Mouse (Mus musculus) cerebellum, postnatal 10 days (tissue): ENCODE results near the gene Rnf207.
A peak's percentile ranks its signal among the peaks of the same experiment; 100 is the strongest.

ENCODE experiments used
- DNase-seq, 2 experiments: peaks; one replicate each; pipeline ENCODE4 v3.0.0; 2021; ENCODE audit warnings: mixed read lengths in 2 of 2

Rnf207 gene

DNA sequence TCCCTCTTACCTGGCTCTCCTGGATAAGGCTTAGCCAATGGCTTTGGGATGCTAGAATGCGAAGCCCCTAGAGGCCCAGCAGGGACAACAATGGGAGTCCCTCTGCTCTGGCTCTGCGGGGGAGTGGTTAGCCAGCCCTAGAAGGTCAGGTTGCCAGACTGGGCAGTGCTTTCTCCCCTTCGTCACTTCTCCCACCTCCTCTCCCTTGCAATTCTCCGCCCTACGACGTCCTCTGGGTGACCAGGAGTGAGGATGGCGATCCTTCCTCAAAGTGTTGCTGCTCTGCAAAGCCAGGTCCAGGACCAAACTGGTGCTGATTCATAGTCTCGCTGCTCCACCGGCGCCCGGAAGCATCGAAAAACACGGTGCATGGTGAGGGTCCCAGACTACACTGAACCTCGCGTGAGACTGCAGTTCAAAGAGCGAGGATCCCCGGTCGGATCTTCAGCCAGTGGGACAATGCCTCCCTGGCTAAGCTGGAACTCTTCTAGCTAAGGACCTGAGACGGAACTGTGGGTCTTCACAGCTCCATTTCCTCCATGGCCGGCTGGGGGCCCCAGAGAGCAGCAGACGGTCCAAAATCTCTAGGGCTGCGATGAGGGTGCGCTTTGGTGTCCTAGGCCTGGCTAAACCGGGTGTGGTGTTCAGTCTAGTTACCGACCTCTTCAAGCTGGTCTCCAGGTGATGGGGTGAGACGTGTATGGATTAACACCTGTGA is at the start of gene Rnf207:
Gene Rnf207, minus strand, starts transcription at position 477 of the 718 bp plus-strand sequence.
- DNase-seq, result peak; percentile 71 to 75

DNA sequence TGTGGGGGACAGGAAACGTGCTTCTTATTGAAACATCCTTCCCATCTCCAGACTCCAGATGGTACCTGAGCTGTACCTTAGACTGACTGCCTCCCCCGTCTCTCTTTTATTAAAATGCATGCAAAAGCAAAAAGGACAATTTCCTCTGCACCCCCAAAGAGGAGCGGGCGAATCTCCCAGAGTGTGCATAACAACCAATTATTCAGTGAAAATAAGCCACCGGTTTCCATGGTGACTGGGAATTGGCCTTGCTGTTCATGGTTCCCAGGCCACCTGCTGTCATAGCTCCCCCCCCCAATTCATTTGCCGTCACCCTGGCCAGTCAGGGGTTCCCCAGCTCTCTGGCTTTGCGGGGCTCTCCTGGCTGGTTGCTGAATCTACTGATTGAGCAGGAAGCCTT is 46.4 kb upstream of the Rnf207 start:
- no peak for DNase-seq

DNA sequence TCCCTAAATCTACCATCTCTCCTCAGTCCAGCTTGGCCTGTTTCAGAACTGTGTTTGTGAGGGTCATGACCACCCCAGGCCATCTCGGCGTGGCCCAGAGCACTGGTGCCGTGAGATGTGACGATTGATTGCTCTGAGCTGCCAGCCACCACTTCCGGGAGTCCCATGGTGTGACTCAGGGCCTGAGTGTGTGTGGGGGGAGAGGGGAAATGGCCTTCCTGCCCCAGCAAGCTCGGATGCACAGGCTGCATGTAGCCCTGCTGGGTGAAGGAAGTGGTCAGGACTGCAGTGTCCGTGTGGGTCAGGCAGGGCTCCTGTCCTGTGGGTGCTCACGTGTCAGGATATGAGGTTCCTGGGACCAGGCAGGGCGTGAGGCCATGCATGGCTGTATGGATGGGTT is 43.4 kb upstream of the Rnf207 start:
- no peak for DNase-seq

DNA sequence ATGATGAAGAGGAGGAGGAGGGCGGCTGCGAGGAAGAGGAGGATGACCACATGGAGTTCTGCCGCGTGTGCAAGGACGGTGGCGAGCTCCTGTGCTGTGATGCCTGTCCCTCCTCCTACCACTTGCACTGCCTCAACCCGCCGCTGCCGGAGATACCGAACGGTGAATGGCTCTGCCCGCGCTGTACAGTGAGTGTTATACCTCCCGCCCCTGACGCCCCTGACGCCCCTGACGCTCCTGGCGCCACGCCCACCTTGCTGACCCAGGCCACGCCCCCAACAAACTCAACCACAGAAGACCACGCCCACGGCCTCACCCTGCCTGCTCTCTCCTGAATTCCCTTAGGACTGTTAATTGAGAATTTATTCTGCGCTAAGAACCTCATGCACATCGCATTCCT is 42.1 kb upstream of the Rnf207 start:
- DNase-seq, result peak; percentile 50 to 57

DNA sequence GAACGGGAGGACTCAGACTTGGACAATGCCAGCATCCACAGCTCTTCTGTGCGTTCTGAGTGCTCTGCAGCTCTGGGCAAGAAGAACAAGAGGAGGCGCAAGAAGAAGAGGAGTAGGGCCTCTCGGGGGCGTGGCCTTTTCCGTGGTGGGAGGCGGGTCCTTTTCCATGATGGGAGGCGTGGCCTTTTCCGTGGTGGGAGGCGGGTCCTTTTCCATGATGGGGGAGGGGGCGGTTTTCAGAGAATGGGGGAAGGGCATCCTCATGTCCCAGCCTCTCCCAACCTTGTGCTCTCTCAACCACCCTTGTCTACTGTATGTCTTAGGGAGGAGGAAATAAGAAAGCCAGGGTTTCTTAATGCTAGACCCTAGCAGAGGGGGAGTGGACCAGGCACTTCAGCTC is 40.9 kb upstream of the Rnf207 start:
- DNase-seq, result no peak

DNA sequence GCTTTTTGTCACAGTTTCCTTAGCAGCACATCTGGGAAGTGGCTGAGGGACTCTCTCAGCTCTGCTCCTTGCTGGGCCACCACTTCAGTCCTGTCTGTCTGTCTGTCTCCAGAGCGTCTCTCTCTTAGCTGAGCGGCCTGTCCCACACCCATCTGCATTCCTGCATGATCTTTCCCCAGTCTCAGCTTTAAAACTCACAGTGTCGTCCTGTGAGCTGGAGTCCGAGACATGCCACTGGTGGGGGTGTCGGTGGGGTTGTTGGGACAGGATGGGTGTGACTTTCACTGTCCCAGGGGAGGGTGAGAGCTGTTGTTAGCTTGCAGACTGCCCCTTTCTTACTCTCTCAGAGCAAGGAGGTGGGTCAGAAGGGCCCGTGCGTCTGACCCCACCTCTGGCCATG is 36.9 kb upstream of the Rnf207 start:
- DNase-seq, result no peak

DNA sequence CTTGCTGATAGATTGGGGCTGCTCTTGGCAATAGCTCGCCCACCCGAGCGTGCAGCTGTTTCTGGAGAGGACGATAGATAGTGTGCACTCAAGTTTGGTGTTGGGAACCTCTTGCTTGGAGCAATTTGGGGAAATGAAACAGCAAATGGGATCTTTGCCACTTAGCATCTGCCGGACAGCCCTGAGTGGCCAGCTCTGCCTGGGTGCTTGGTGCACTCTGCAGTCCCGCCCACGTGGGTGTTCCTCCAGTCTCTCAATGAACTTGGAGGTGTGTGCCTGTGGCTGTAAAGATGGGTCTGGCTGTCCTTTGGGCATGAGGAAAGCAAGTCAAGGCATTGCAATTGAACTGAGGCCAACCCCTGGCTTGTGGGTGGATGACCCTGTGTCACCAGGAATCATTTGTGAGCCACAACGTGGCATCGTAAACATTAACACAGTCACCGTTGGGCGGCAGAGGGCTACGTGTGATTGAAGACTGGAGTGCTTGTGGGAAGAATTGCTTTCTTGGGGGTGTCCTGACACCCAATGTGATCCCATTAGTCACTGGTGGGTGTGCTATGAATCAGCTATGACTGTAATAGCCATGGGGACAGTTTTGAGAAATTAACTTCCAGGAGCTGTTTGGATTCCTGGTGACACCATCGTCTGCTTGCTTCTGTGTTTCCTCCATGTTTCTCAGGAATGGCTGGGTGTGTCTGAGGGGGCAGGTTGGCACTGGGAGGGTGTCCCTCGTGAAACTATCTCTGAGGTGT is 35.3 kb upstream of the Rnf207 start:
- no peak for DNase-seq

DNA sequence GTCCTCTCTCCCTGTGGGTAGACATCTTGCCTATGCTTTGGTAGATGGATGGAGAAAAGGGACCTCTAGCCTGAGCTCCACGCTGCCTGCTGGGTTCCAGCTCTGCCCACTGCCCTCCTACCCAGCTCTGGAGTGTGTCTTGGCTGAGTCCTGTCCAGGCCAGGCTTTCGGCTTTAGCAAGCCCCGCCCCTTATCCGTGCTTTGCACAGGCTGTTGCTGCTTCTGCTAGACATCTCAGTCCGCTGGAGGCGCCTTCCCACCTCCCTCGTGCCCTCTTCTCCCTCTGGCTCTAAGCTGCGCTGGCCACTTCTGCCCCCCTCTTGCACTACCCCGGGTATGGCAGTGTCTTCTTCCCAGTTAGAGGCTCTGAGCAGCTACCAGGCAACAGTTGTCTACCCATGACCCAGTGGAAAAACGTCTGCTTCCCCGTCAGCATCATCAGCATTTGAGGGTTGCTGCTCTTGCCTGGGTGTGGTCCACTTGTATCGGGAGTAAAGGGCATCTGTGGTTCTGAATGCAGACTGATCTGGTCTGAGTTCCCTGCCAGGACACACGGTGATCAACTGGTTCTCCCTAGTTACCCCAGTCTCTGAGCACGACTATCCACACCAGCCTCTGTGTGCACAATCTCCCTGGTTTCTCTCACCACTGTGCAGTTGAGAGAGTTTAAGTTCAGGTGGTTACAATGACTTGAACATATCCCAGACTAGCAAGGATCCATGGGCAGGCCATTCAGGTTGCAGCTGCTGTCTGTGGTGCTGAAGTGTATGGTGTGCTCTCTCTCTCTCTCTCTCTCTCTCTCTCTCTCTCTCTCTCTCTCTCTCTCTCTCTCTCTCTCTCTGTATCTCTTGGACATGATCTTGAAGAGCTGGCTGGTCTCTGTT is 32.9 kb upstream of the Rnf207 start:
- DNase-seq, result peak; percentile 61

DNA sequence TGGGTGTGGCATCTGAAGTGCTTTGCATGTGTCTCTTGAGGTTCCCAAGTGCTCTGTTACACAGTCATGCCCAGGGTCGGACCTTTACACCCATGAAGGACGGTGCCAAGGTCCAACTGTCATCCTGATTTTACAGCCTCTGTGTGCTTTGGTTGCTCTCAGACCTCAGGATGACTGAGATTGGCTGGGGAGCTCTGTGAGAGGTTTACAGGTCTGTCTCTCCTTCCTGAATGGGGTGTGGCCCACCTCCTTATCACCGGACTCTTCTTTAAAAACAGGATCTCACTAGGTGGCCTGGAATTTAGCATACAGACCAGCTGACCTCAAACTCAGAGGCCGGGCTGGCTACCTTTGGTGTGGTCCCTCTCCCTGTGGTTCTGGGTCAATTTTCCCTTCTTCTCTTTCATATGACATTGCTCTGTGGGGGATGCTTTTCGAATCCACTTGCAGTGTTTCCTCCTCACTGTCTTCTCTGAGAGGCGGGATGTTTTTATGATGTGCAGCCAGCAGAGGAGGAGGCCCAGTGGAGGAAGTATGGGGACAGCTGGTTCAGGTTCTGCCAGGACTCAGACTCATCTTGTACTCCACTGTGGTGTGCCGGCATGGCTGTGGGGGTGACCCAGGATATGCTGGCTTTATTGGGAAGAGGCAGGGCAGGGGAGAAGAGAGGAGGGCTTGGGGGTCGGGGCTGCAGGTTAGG is 32.1 kb upstream of the Rnf207 start:
- no peak for DNase-seq

DNA sequence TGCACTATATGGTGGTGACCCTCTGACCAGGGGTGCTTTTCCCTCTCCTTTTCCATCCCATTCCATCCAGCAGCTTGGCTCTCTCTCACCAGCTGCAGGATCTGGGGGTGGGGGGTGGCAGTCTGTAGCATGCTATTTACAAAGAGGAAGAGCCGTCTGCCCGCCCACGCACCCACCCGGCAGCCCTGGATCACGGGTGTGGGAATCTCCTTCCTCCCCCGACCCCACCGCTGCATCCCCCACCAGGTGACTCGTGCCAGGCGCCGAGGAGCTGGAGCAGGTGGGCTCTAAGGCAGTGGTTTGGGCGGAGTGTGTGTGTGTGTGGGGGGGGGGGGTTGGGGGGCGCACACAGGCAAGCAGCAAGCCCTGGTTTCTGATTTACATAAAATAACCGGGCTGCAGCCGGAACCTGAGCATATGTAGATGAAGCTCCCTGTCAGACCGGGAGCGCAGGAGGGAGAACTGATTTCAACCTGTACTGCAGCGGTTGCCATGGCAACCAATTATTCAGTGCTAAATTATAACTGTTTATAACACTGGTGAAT is 31.1 kb upstream of the Rnf207 start:
- DNase-seq, result peak; percentile 57 to 59

DNA sequence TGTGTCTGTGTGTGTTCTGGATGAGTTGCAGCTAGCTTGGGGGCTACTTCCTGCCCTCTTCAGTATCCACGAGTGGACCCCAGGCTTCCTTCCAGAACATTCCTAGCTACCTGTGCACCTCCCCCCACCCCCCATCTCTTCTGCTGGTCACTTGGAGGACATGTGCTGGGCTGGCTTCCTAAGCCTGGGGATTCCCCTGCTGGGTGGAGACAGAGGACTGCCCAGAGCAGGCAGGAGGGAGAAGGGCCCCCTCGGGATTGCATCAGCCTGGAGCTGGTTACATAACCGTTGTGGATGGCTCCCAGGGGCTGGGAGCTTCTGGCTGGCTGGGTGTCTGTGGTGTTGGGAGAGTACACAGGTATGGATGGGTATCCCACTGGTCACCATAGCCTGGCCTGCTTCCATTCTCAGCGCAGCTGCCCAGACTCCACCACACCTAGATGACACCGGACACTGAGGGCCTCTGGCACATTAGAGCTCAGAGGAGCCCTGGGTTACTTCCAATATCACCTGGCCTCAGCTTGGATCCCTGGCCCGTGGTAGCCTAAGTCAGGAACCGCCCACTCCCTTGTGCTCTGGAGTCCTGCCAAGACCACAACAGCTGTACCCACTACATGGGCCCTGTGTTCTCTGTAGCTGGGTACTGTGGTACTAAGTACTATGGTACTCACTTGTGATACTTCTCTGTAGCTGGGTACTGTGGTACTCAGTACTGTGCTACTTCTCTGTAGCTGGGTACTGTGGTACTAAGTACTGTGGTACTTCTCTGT is 26.5 kb upstream of the Rnf207 start:
- DNase-seq, result peak in 1 of 2 experiments; percentile 30

DNA sequence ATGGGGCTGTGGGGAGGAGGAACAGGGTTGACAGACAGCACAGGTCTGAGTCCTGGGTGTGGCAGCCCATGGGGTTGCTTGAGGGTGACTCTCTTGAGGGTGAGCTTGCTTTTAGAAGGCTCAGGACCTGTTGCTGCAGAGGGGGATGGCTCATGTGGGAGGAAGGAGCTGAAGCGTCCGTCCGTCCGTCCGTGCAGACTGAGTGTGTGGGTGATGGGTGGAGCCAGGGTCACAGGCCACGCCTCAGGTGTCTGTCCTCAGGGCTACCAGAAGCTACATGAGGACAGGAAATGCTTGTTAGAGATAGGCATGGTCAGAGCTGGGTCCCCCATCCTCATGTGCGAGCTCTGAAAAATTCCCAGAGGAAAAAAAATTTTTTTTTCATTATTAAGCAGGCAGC is 25.9 kb upstream of the Rnf207 start:
- DNase-seq, result no peak

DNA sequence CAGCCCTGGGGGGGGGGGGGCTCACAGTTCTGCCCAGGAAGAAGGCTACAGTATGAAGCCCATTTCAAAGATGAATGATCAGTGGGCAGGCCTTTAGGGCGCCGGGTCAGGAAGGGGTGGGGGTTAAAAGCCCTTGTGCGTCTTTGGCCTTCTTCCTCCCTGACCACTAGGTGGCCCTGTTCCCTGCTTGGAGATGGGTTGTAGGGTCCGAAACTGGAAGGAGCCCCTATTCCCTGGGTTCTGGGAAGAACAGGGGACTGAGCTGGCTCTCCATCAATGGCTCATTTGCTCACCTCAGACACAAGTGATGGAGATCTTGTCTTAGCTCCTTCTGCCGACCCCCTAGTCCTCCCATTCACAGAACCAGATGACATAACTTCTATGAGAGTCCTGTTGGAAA is 24.5 kb upstream of the Rnf207 start:
- peak; percentile 79 to 82 for DNase-seq

DNA sequence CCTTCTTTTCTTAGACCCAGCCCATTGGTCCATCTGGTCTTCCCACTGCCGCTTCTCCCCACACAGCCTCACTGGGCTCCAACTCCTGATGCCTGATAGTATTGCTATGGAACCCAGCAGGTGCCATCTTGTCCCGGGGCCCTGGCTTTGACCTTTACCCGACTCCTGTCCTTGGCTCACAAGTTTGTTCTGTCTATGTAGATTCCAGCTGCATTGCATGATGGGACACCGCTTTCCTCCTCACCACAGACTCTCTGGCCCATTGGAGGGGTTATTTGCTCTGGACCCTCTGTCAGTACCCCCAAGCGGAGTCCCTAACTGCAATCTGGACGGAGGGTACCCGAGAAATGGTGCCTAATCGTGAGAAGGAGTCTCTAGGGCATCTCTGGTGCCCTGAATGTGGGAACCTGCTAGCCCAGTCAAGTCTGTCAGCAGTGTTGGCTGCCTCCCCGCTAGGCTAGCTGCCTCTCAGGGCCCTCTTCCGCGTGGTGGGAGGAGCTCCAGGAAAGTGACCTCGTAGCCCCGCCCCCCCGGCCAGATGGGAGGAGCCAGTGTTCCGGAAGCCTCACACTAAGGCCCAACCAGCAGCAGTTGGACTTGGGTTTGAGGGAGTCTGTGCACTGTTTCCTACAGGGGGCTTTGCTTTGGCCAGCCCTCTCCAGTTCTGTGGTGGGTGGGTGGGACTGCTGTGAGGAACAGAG is 21.9 kb upstream of the Rnf207 start:
- DNase-seq, result peak in 1 of 2 experiments; percentile 43

DNA sequence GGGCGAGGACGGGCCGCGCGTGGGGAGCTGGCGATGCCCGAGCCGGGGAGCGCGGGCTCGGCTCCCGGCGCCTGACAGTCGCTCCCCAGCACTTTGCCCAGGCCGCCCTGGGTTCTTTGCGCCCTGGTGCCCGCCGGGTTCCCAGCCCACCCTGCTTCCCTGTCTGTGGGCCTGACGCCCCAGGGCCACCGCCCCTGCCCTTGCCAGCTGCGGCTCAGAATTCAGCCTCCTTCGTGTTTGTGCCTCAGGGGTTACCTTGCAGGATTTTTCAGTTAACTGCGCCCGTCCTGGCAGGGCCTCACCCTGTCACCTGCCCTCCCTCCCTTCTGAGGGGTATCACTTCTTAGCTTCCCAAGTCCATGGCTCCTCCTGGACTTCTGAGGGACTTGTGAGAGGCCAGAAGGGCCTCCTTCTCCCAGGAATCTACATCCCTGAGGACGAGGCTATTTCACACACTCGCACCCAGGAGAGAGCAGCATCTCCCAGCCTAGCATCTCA is 20.5 kb upstream of the Rnf207 start:
- peak in 1 of 2 experiments; percentile 36 for DNase-seq

DNA sequence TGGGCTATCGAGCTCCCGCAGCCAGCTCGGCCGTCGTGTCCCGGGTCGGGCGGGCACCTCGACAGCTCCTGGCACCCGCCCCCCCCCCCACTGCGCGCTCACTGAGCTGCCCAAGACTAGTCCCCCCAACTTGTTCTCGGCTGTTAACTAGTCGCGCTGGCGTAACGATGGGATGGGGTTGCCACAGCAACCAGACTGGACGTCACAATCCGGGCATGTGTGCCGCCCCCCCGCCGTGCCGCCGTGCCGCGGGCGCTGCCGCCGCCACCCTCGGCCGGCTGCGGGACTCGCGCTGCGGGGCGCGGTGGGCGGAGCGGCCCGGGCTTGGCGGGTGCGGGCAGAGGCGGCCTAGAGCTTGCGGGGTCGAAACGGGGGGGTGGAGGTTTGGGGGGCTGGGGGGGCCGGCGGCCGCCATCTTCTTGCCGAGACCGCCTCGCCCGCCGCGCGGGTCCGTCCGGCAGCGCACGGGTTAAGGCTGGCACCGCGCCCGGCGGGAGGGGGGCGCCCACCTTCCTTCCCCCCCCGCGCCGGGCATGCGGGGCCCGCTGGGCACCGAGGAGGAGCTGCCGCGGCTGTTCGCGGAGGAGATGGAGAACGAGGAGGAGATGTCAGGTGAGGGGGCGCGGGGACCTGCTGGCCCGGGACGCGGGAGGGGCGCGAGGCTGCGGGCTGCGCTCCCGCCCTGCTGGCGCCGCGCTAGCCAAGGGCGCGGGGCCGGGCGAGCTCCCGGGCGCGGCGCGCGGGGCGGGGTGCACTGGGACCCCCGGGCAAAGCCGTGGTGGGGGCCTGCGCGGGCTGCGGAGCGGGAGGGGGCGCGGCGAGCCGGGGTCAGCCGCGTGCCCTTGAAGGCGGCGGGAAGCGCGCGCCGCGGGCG is 19.9 kb upstream of the Rnf207 start, which contains the start of gene Chd5:
Gene Chd5, plus strand, starts transcription at position 233 of the 874 bp plus-strand sequence.
- DNase-seq, result peak; percentile 77 to 79

DNA sequence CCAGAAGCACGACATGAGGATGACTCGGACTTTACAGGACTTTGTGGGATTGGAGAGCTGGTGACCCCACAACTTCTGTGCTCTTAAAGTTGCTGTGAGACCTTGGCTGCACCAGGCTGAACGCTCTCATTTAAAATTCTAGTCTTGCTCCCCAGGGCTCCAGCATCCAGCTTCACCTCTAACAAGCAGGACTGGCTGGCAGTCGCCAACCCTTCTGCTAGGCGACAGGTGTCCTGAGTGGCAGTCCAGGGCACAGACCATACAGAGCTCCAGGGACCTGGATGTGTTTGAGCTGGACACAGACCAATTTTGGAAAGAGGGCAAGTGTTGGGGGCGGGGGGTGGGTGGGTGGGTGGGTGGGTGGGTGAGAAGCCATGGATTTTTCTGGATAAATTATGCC is 19.0 kb upstream of the Rnf207 start:
- DNase-seq, result peak; percentile 40 to 51

DNA sequence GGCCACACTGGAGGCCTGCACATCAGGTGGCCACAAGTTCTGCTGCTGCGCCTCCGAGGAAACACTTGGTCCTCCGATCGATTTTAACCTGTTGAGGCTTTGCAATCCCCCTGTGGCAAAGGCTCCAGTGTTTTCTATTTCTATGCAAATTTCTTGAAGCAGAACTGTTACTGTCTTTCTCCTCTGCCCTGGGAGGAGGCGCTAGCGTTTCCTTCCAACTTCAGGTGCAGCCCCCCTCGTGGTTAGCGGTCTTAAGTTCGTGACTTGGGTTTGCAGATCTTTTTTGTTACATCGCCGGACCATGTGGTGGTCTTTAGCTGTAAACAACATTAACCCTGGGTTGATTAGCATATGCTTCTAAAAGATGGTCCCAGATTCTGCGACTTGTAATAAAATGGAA is 14.8 kb upstream of the Rnf207 start:
- no peak for DNase-seq

DNA sequence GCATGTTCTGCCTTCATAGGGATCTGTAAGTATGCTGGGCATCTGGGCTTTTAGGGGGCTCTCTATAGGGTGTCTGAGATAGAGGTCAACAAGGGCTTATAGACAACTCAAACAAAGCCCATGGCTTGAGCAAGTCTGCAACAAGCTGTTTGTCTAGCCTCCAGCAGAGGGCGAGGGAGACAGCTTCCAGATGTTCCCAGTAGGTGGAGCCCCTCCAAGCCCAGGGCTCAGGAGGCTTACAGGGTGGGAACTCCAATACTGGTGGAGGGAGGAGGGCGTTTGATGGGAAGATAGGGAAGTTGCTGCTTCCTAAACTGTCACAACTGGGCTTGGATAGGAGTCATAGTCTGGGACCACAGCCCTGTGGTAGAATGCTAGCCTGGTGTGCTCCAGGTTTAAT is 14.2 kb upstream of the Rnf207 start:
- DNase-seq, result peak; percentile 74 to 79

DNA sequence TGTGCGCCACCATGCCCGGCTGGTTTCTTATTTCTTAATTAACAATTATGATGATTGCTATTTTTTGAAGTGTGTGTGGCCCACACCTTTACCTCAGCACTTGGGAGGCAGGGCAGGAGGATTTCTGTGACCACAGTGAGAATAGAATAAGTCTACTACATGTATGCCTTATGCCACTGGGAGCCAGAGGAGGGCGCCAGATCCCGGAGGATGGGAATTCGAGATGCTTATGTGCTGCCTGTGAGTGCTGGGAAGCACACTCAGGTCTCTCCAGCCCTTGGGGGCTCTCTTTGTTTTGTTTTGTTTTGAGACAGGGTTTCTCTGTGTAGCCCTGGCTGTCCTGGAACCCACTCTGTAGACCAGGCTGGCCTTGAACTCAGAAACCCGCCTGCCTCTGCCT is 9.9 kb upstream of the Rnf207 start:
- peak; percentile 73 to 74 for DNase-seq
